Mouse (Mus musculus): ENCODE measurements around the gene Gm11214. TPM values are rescaled to one million over a fixed set of nuclear protein-coding genes. Genes with fewer than 3 reads are reported as not detected.

Gene Gm11214
- polyA plus RNA-seq, 1 experiment from 2014 or later: not detected

GRCm38 (mm10) chr4:63643956-63644726 lies 19.0 kb downstream of the Gm11214 start:
- Histone ChIP-seq H3K27me3 (replicated peaks; ENCODE audit: control insufficient read depth, insufficient read depth, low read length) (no peaks in the 10 kb centered on the region), H3K4me3 (ENCODE audit: low read depth, low read length) (no peak overlapping the region), H3K27ac (replicated peaks; ENCODE audit: low read depth, low read length) (no peak overlapping the region), H3K9me3 (ENCODE audit: control insufficient read depth, low read length) (no peaks in the 10 kb centered on the region), H3K36me3 (ENCODE audit: control insufficient read depth, insufficient read depth, low read length) (no peaks in the 10 kb centered on the region), H3K4me2 (ENCODE audit: low read depth, low read length) (no peak overlapping the region), H3K4me1 (ENCODE audit: control insufficient read depth, insufficient read depth, low read length) (no peaks in the 10 kb centered on the region; the same call in 1 of the 2 replicates), H3K9ac (ENCODE audit: low read depth, low read length) (no peak overlapping the region)
- ATAC-seq (ENCODE audit: low read depth) (no peak), DNase-seq (ENCODE audit: low spot score) (no peak)

GRCm38 (mm10) chr4:63639842-63640241 lies 23.3 kb downstream of the Gm11214 start:
- Histone ChIP-seq H3K27ac (replicated peaks; ENCODE audit: low read depth, low read length) (no peak overlapping the region), H3K4me2 (ENCODE audit: low read depth, low read length) (no peak overlapping the region), H3K9ac (ENCODE audit: low read depth, low read length) (no peak overlapping the region), H3K9me3 (ENCODE audit: control insufficient read depth, low read length) (no peaks in the 10 kb centered on the region), H3K4me1 (ENCODE audit: control insufficient read depth, insufficient read depth, low read length) (no peaks in the 10 kb centered on the region; the same call in 1 of the 2 replicates), H3K4me3 (ENCODE audit: low read depth, low read length) (no peak overlapping the region), H3K27me3 (replicated peaks; ENCODE audit: control insufficient read depth, insufficient read depth, low read length) (no peaks in the 10 kb centered on the region), H3K36me3 (ENCODE audit: control insufficient read depth, insufficient read depth, low read length) (no peaks in the 10 kb centered on the region)
- 74% methylated on average over 2 of the region's 2 CpGs for WGBS
- ATAC-seq (ENCODE audit: low read depth) (no peak), DNase-seq (ENCODE audit: low spot score) (no peak)

- no peak overlapping the region for H3K4me2 ChIP-seq (ENCODE audit: low read depth, low read length)
- no peaks in the 10 kb centered on the region for H3K27me3 ChIP-seq (replicated peaks; ENCODE audit: control insufficient read depth, insufficient read depth, low read length)
- DNase-seq (ENCODE audit: low spot score) (peak; percentile 10), ATAC-seq (ENCODE audit: low read depth) (no peak)
- no peaks in the 10 kb centered on the region for H3K9me3 ChIP-seq (ENCODE audit: control insufficient read depth, low read length)
- no peaks in the 10 kb centered on the region; the same call in 1 of the 2 replicates for H3K4me1 ChIP-seq (ENCODE audit: control insufficient read depth, insufficient read depth, low read length)
- no peak overlapping the region for H3K4me3 ChIP-seq (ENCODE audit: low read depth, low read length)
- H3K27ac ChIP-seq (replicated peaks; ENCODE audit: low read depth, low read length): no peak overlapping the region
- no peak overlapping the region for H3K9ac ChIP-seq (ENCODE audit: low read depth, low read length)
- H3K36me3 ChIP-seq (ENCODE audit: control insufficient read depth, insufficient read depth, low read length): no peaks in the 10 kb centered on the region
- 42% methylated on average over 1 of the region's 1 CpGs for WGBS
Measured at GRCm38 (mm10) chr4:63638603-63639002, 24.6 kb downstream of the Gm11214 start.

- DNase-seq (ENCODE audit: low spot score): no peak
- no peak for ATAC-seq (ENCODE audit: low read depth)
- H3K4me3 ChIP-seq (ENCODE audit: low read depth, low read length): no peak overlapping the region
- no peaks in the 10 kb centered on the region for H3K4me1 ChIP-seq (ENCODE audit: control insufficient read depth, insufficient read depth, low read length)
- H3K27me3 ChIP-seq (replicated peaks; ENCODE audit: control insufficient read depth, insufficient read depth, low read length): no peaks in the 10 kb centered on the region
- no peak overlapping the region for H3K9ac ChIP-seq (ENCODE audit: low read depth, low read length)
- no peaks in the 10 kb centered on the region for H3K9me3 ChIP-seq (ENCODE audit: control insufficient read depth, low read length)
- H3K4me2 ChIP-seq (ENCODE audit: low read depth, low read length): no peak overlapping the region
- no peak overlapping the region for H3K27ac ChIP-seq (replicated peaks; ENCODE audit: low read depth, low read length)
- WGBS: 90% methylated on average over 2 of the region's 2 CpGs
- no peaks in the 10 kb centered on the region for H3K36me3 ChIP-seq (ENCODE audit: control insufficient read depth, insufficient read depth, low read length)
Measured at GRCm38 (mm10) chr4:63633181-63633580, 30.0 kb downstream of the Gm11214 start.

GRCm38 (mm10) chr4:63627111-63627510 lies 36.1 kb downstream of the Gm11214 start:
- Histone ChIP-seq H3K9ac (ENCODE audit: low read depth, low read length) (no peak overlapping the region), H3K27me3 (replicated peaks; ENCODE audit: control insufficient read depth, insufficient read depth, low read length) (no peaks in the 10 kb centered on the region), H3K9me3 (ENCODE audit: control insufficient read depth, low read length) (no peaks in the 10 kb centered on the region), H3K4me3 (ENCODE audit: low read depth, low read length) (no peak overlapping the region), H3K27ac (replicated peaks; ENCODE audit: low read depth, low read length) (no peak overlapping the region), H3K4me2 (ENCODE audit: low read depth, low read length) (no peak overlapping the region), H3K36me3 (ENCODE audit: control insufficient read depth, insufficient read depth, low read length) (no peaks in the 10 kb centered on the region), H3K4me1 (ENCODE audit: control insufficient read depth, insufficient read depth, low read length) (no peaks in the 10 kb centered on the region)
- no peak for ATAC-seq (ENCODE audit: low read depth)
- no peak for DNase-seq (ENCODE audit: low spot score)
- WGBS: 85% methylated on average over 8 of the region's 8 CpGs

- Histone ChIP-seq H3K27me3 (replicated peaks; ENCODE audit: control insufficient read depth, insufficient read depth, low read length) (no peaks in the 10 kb centered on the region), H3K27ac (replicated peaks; ENCODE audit: low read depth, low read length) (no peak overlapping the region), H3K4me2 (ENCODE audit: low read depth, low read length) (no peak overlapping the region), H3K4me3 (ENCODE audit: low read depth, low read length) (no peak overlapping the region), H3K36me3 (ENCODE audit: control insufficient read depth, insufficient read depth, low read length) (no peaks in the 10 kb centered on the region), H3K4me1 (ENCODE audit: control insufficient read depth, insufficient read depth, low read length) (no peaks in the 10 kb centered on the region), H3K9me3 (ENCODE audit: control insufficient read depth, low read length) (no peaks in the 10 kb centered on the region), H3K9ac (ENCODE audit: low read depth, low read length) (no peak overlapping the region)
- no peak for DNase-seq (ENCODE audit: low spot score)
- 62% methylated on average over 3 of the region's 3 CpGs for WGBS
- ATAC-seq (ENCODE audit: low read depth): no peak
Measured at GRCm38 (mm10) chr4:63625563-63626080, 37.6 kb downstream of the Gm11214 start.

- Histone ChIP-seq H3K4me2 (ENCODE audit: low read depth, low read length) (no peak within 1 kb of the TSS), H3K27me3 (replicated peaks; ENCODE audit: control insufficient read depth, insufficient read depth, low read length) (no peaks in the 10 kb centered on the region), H3K27ac (replicated peaks; ENCODE audit: low read depth, low read length) (no peak within 1 kb of the TSS), H3K4me1 (ENCODE audit: control insufficient read depth, insufficient read depth, low read length) (no peaks in the 10 kb centered on the region), H3K9me3 (ENCODE audit: control insufficient read depth, low read length) (no peaks in the 10 kb centered on the region), H3K36me3 (ENCODE audit: control insufficient read depth, insufficient read depth, low read length) (no peaks in the 10 kb centered on the region), H3K9ac (ENCODE audit: low read depth, low read length) (no peak within 1 kb of the TSS), H3K4me3 (ENCODE audit: low read depth, low read length) (no peak within 1 kb of the TSS)
- no peak for DNase-seq (ENCODE audit: low spot score)
- ATAC-seq (ENCODE audit: low read depth): no peak
- 62% methylated on average over 5 of the region's 5 CpGs for WGBS
Measured at GRCm38 (mm10) chr4:63622378-63622835, 40.8 kb downstream of the Gm11214 start, which contains the start of gene Tex48. TSS of gene Tex48 (minus strand) at chr4:63622428.

GRCm38 (mm10) chr4:63621861-63622260 lies 41.3 kb downstream of the Gm11214 start:
- Histone ChIP-seq H3K27ac (replicated peaks; ENCODE audit: low read depth, low read length) (no peak overlapping the region), H3K9ac (ENCODE audit: low read depth, low read length) (no peak overlapping the region), H3K4me1 (ENCODE audit: control insufficient read depth, insufficient read depth, low read length) (no peaks in the 10 kb centered on the region), H3K9me3 (ENCODE audit: control insufficient read depth, low read length) (no peaks in the 10 kb centered on the region), H3K27me3 (replicated peaks; ENCODE audit: control insufficient read depth, insufficient read depth, low read length) (no peaks in the 10 kb centered on the region), H3K4me2 (ENCODE audit: low read depth, low read length) (no peak overlapping the region), H3K36me3 (ENCODE audit: control insufficient read depth, insufficient read depth, low read length) (no peaks in the 10 kb centered on the region), H3K4me3 (ENCODE audit: low read depth, low read length) (no peak overlapping the region)
- DNase-seq (ENCODE audit: low spot score) (no peak), ATAC-seq (ENCODE audit: low read depth) (no peak)
- 83% methylated on average over 2 of the region's 2 CpGs for WGBS
